Mouse (Mus musculus) Muller cell, postnatal 12 days (primary cell): Measurements from ENCODE around the gene Wfdc21.

Experiments
- DNase-seq: peaks from one replicate; pipeline ENCODE4 v3.0.0-alpha.2; 2015; ENCODE audit errors: inconsistent ontology term

Wfdc21 gene

GRCm38 (mm10) chr11:83746681-83747080 lies at the start of gene Wfdc21:
Gene Wfdc21, plus strand, starts transcription at chr11:83746940.
- no peak for DNase-seq

GRCm38 (mm10) chr11:83703705-83704104 lies 43.0 kb upstream of the Wfdc21 start, which contains the start of gene Wfdc17:
Gene Wfdc17, plus strand, starts transcription at chr11:83703991.
- DNase-seq, result no peak

GRCm38 (mm10) chr11:83708715-83709114 lies 38.0 kb upstream of the Wfdc21 start, which contains the start of gene Wfdc18:
Gene Wfdc18, plus strand, starts transcription at chr11:83709015.
- DNase-seq, result no peak

- DNase-seq, result no peak
Observed at GRCm38 (mm10) chr11:83709683-83710082, 37.1 kb upstream of the Wfdc21 start.

- DNase-seq, result no peak
Observed at GRCm38 (mm10) chr11:83712671-83713070, 34.1 kb upstream of the Wfdc21 start.

- DNase-seq, result no peak
Observed at GRCm38 (mm10) chr11:83713925-83714324, 32.8 kb upstream of the Wfdc21 start.

GRCm38 (mm10) chr11:83717042-83717665 lies 29.6 kb upstream of the Wfdc21 start:
- no peak for DNase-seq

- no peak for DNase-seq
Observed at GRCm38 (mm10) chr11:83720766-83721165, 26.0 kb upstream of the Wfdc21 start.

- peak; percentile 57 for DNase-seq
Observed at GRCm38 (mm10) chr11:83728757-83729432, 17.8 kb upstream of the Wfdc21 start.

GRCm38 (mm10) chr11:83731116-83731515 lies 15.6 kb upstream of the Wfdc21 start:
- no peak for DNase-seq

GRCm38 (mm10) chr11:83733071-83733640 lies 13.6 kb upstream of the Wfdc21 start:
- DNase-seq, result no peak

GRCm38 (mm10) chr11:83734215-83734614 lies 12.5 kb upstream of the Wfdc21 start:
- no peak for DNase-seq

GRCm38 (mm10) chr11:83735881-83736280 lies 10.9 kb upstream of the Wfdc21 start:
- DNase-seq, result no peak

- no peak for DNase-seq
Observed at GRCm38 (mm10) chr11:83737109-83737558, 9.6 kb upstream of the Wfdc21 start.

GRCm38 (mm10) chr11:83739241-83739640 lies 7.5 kb upstream of the Wfdc21 start:
- peak; percentile 29 for DNase-seq

GRCm38 (mm10) chr11:83740443-83740991 lies 6.2 kb upstream of the Wfdc21 start:
- DNase-seq, result no peak

- no peak for DNase-seq
Observed at GRCm38 (mm10) chr11:83741841-83742240, 4.9 kb upstream of the Wfdc21 start.

GRCm38 (mm10) chr11:83742731-83743355 lies 3.9 kb upstream of the Wfdc21 start:
- DNase-seq, result no peak

- DNase-seq, result no peak
Observed at GRCm38 (mm10) chr11:83743525-83743924, 3.2 kb upstream of the Wfdc21 start.

GRCm38 (mm10) chr11:83746152-83746551 lies 588 bp upstream of the Wfdc21 start:
- no peak for DNase-seq

GRCm38 (mm10) chr11:83747376-83748265 lies 881 bp downstream of the Wfdc21 start:
- no peak for DNase-seq
